Mouse (Mus musculus) hindbrain, embryonic 12.5 days (tissue): ENCODE data around the gene Tor4a. TPM values are rescaled to one million over a fixed set of nuclear protein-coding genes. Genes with fewer than 3 reads are reported as not detected.

ENCODE experiments used
- ATAC-seq: fragments of 200-750 bp; cut with Nextera tagmentation; 2 replicates; pipeline ENCODE4 v1.8.0; 2017; ENCODE audit warnings: moderate TSS enrichment; ENCODE audit not compliant: low FRiP score
- H3K27ac ChIP-seq: fragments of 300-500 bp; sonication (generic); 2 replicates; pipeline ENCODE4 v1.5.1; 2016; ENCODE audit warnings: mild to moderate bottlenecking
- H3K27me3 ChIP-seq: fragments of 300-500 bp; sonication (generic); 2 replicates; pipeline ENCODE4 v1.6.1; 2016; ENCODE audit warnings: mild to moderate bottlenecking
- H3K36me3 ChIP-seq: fragments of 300-500 bp; sonication (generic); 2 replicates; pipeline ENCODE4 v1.6.1; 2016; ENCODE audit warnings: mild to moderate bottlenecking
- H3K4me1 ChIP-seq: fragments of 300-500 bp; sonication (generic); 2 replicates; pipeline ENCODE4 v1.6.1; 2016
- H3K4me2 ChIP-seq: fragments of 300-500 bp; sonication (generic); replicated peaks from 2 replicates; pipeline ENCODE4 v1.6.1; 2016; ENCODE audit warnings: mild to moderate bottlenecking
- H3K4me3 ChIP-seq: fragments of 300-500 bp; sonication (generic); 2 replicates; pipeline ENCODE4 v1.5.1; 2016; ENCODE audit warnings: mild to moderate bottlenecking
- H3K9ac ChIP-seq: fragments of 300-500 bp; sonication (generic); 2 replicates; pipeline ENCODE4 v1.6.1; 2016; ENCODE audit warnings: mild to moderate bottlenecking, moderate library complexity
- H3K9me3 ChIP-seq: fragments of 300-500 bp; sonication (generic); replicated peaks from 2 replicates; pipeline ENCODE4 v1.6.1; 2016; ENCODE audit warnings: mild to moderate bottlenecking
- WGBS: fragments of 180-500 bp; shearing (Covaris S2); methylation state at CpG from one replicate; pipeline ENCODE4 v1.1.7; 2016; 5-methylcytosine and 5-hydroxymethylcytosine counted together
- polyA plus RNA-seq: library from polyadenylated mRNA; unstranded; fragments of >200 nt; fragmentation: Nextera tagmentation; extraction: Ambion mirVana; gene quantifications from 2 replicates; pipeline ENCODE4 v1.2.1, GENCODE M21; 2016

Gene Tor4a
- polyA plus RNA-seq, 1 experiment from 2014 or later: 2.4 TPM

DNA sequence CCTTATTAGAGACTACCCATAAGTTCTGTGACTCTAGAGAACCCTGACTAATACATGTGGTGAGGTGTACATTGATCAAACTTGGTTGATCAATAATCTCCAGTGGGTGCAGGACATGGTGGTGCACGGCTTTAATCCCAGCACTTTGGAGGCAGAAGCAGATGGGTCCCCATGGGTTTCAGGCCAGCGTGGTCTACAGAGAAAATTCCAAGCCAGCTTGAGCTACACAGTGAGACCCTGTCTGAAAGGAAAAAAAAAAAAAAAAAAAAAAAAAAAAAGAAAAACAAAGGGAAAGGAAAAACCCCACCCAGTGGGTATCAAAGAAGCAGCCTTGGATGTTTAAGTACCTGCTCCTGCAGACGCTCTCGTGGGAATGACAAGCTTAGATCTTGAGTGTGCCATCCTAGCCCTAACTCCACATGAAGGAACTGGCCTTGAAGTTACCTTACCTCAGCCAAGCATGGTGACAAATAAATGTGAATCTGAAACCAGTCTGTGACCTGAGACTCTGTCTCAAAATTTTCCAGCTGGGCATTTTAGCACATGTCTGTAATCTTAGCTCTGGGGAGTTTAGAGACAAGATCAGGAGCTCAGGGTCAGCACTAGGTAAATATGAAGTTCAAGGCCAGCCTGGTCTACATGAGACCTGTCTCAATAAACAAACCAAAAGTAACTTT lies 45.3 kb downstream of the Tor4a start:
- Histone ChIP-seq H3K27me3 (no peaks in the 10 kb centered on the region), H3K4me3 (no peak overlapping the region), H3K27ac (no peak overlapping the region), H3K9ac (no peak overlapping the region), H3K9me3 (no peaks in the 10 kb centered on the region), H3K4me2 (no peak overlapping the region), H3K4me1 (no peaks in the 10 kb centered on the region), H3K36me3 (no peaks in the 10 kb centered on the region)
- no peak for ATAC-seq
- 79% methylated on average over 4 of the region's 4 CpGs for WGBS

DNA sequence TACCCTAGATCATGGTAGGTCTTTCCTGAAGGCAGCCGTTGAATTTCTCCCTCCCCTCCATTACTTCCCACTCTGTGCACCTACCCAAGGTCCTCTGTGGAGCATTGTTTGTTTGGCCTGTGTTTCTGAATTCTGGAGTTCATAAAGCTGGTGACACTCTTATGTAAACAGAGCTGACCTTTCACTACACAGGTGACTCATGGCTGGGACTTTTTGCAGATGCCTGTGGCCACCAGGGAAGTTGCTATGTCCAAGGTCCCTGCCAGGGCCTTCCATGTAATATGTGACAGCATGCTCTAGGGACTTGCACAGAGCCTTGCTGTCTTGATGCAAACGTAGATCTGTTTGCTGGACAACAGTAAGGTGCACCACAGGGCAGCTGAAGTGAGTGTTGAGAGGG lies 47.0 kb downstream of the Tor4a start:
- Histone ChIP-seq H3K27me3 (no peaks in the 10 kb centered on the region), H3K4me3 (no peak overlapping the region), H3K9me3 (no peaks in the 10 kb centered on the region), H3K4me1 (no peaks in the 10 kb centered on the region), H3K27ac (no peak overlapping the region), H3K36me3 (no peaks in the 10 kb centered on the region), H3K9ac (no peak overlapping the region), H3K4me2 (no peak overlapping the region)
- no peak for ATAC-seq
- 82% methylated on average over 2 of the region's 2 CpGs for WGBS

GRCm38 (mm10) chr2:25147892-25148291 lies 48.8 kb downstream of the Tor4a start:
- Histone ChIP-seq H3K36me3 (no peaks in the 10 kb centered on the region), H3K4me2 (no peak overlapping the region), H3K9ac (no peak overlapping the region), H3K9me3 (no peaks in the 10 kb centered on the region), H3K27ac (no peak overlapping the region), H3K27me3 (no peaks in the 10 kb centered on the region), H3K4me1 (no peaks in the 10 kb centered on the region), H3K4me3 (no peak overlapping the region)
- ATAC-seq: no peak; the same call in 1 of the 2 replicates
- 80% methylated on average over 5 of the region's 5 CpGs for WGBS

DNA sequence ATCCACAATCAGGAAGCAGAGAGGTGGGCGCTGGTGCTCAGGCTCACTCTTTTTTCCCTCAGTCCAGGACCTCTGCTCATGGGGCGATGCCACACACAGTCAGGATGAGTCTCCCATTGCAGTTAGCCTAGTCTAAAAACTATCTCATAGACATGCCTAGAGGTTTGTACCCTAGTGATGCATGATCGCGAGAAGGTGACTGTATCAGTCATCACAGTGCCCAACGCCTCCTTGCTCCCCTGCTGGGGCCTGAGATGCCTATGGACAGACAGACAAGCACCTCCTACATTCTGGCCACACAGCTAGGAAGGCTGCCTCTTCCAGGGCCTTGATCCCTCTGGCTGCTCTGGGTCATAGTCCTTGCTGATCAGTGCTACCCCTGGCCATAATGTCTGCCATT lies 49.3 kb downstream of the Tor4a start:
- Histone ChIP-seq H3K4me1 (no peaks in the 10 kb centered on the region), H3K4me2 (no peak overlapping the region), H3K36me3 (no peaks in the 10 kb centered on the region), H3K4me3 (no peak overlapping the region), H3K27me3 (no peaks in the 10 kb centered on the region), H3K9ac (no peak overlapping the region), H3K9me3 (no peaks in the 10 kb centered on the region), H3K27ac (no peak overlapping the region)
- no peak for ATAC-seq
- WGBS: 82% methylated on average over 5 of the region's 5 CpGs

GRCm38 (mm10) chr2:25145346-25145745 lies 51.3 kb downstream of the Tor4a start:
- no peaks in the 10 kb centered on the region for H3K9me3 ChIP-seq
- H3K4me3 ChIP-seq: no peak overlapping the region
- ATAC-seq: no peak
- no peak overlapping the region for H3K27ac ChIP-seq
- no peak overlapping the region for H3K9ac ChIP-seq
- 86% methylated on average over 6 of the region's 6 CpGs for WGBS
- no peaks in the 10 kb centered on the region for H3K27me3 ChIP-seq
- no peaks in the 10 kb centered on the region for H3K4me1 ChIP-seq
- H3K4me2 ChIP-seq: no peak overlapping the region
- H3K36me3 ChIP-seq: no peaks in the 10 kb centered on the region

Other genes starting within 250 kb of the Tor4a start
- gene Zmynd19, start 247.1 kb downstream of the Tor4a start, polyA plus RNA-seq: 19.7 and 20.7 TPM in 2 replicates
- gene Dph7, start 234.5 kb downstream of the Tor4a start, polyA plus RNA-seq: 28.5 and 29.9 TPM in 2 replicates
- 141 and 148 TPM in 2 replicates for gene Mrpl41, start 221.8 kb downstream of the Tor4a start, polyA plus RNA-seq
- 3.8 and 5.0 TPM in 2 replicates for gene Pnpla7, start 220.9 kb downstream of the Tor4a start, polyA plus RNA-seq
- 108 and 115 TPM in 2 replicates for gene Nsmf, start 142.5 kb downstream of the Tor4a start, polyA plus RNA-seq
- not detected in 2 replicates for gene Entpd8, start 116.6 kb downstream of the Tor4a start, polyA plus RNA-seq
- 0.14 and 0.22 TPM in 2 replicates for gene Noxa1, start 101.7 kb downstream of the Tor4a start, polyA plus RNA-seq
- 70.9 and 76.4 TPM in 2 replicates for gene Nrarp, start 16.1 kb downstream of the Tor4a start, polyA plus RNA-seq
- 107 and 117 TPM in 2 replicates for gene Nelfb, start 14.6 kb upstream of the Tor4a start, polyA plus RNA-seq
- not detected in 2 replicates for gene Stpg3, start 17.8 kb upstream of the Tor4a start, polyA plus RNA-seq
- 0.19 TPM in 1 of 2 replicates, not detected in the other for gene Fam166a, start 21.9 kb upstream of the Tor4a start, polyA plus RNA-seq
- 391 and 416 TPM in 2 replicates for gene Tubb4b, start 27.8 kb upstream of the Tor4a start, polyA plus RNA-seq
- gene Slc34a3, start 37.5 kb upstream of the Tor4a start, polyA plus RNA-seq: not detected in 2 replicates
- gene Rnf224, start 39.9 kb upstream of the Tor4a start, polyA plus RNA-seq: not detected in 2 replicates
- 37.8 and 40.5 TPM in 2 replicates for gene Rnf208, start 45.4 kb upstream of the Tor4a start, polyA plus RNA-seq
- gene Cysrt1, start 45.6 kb upstream of the Tor4a start, polyA plus RNA-seq: not detected in 2 replicates
- gene AL732309.1, start 50.0 kb upstream of the Tor4a start, polyA plus RNA-seq: 3.5 and 6.2 TPM in 2 replicates
- gene Tmem203, start 58.6 kb upstream of the Tor4a start, polyA plus RNA-seq: 16.5 and 18.6 TPM in 2 replicates
- 13.2 and 14.9 TPM in 2 replicates for gene Tprn, start 65.7 kb upstream of the Tor4a start, polyA plus RNA-seq
- gene Ssna1, start 75.6 kb upstream of the Tor4a start, polyA plus RNA-seq: 195 and 201 TPM in 2 replicates
- 147 and 152 TPM in 2 replicates for gene Anapc2, start 75.6 kb upstream of the Tor4a start, polyA plus RNA-seq
- not detected in 2 replicates for gene Tmem210, start 91.3 kb upstream of the Tor4a start, polyA plus RNA-seq
- not detected in 2 replicates for gene Lrrc26, start 93.0 kb upstream of the Tor4a start, polyA plus RNA-seq
- gene Grin1, start 122.3 kb upstream of the Tor4a start, polyA plus RNA-seq: 6.3 and 6.9 TPM in 2 replicates
- gene Man1b1, start 135.5 kb upstream of the Tor4a start, polyA plus RNA-seq: 73.5 and 78.8 TPM in 2 replicates
- gene Dpp7, start 159.5 kb upstream of the Tor4a start, polyA plus RNA-seq: 21.9 and 23.5 TPM in 2 replicates
- gene Uap1l1, start 168.8 kb upstream of the Tor4a start, polyA plus RNA-seq: 5.7 and 7.9 TPM in 2 replicates
- gene Sapcd2, start 175.4 kb upstream of the Tor4a start, polyA plus RNA-seq: 31.9 and 41.4 TPM in 2 replicates
- gene Entpd2, start 199.0 kb upstream of the Tor4a start, polyA plus RNA-seq: 0.22 and 0.46 TPM in 2 replicates
- gene Npdc1, start 202.5 kb upstream of the Tor4a start, polyA plus RNA-seq: 216 and 225 TPM in 2 replicates
- 0.53 TPM in 1 of 2 replicates, not detected in the other for gene Fut7, start 226.4 kb upstream of the Tor4a start, polyA plus RNA-seq
- 10.1 and 10.6 TPM in 2 replicates for gene Abca2, start 231.8 kb upstream of the Tor4a start, polyA plus RNA-seq